Mouse (Mus musculus): ENCODE measurements around the gene Sec23a. TPM values are rescaled to one million over a fixed set of nuclear protein-coding genes. Genes with fewer than 3 reads are reported as not detected.
A peak's percentile ranks its signal among the peaks of the same experiment; 100 is the strongest.

Sec23a gene
- total and polyA plus RNA-seq, 3 experiments: 8.4 to 33.7 (median 28.2) TPM

DNA sequence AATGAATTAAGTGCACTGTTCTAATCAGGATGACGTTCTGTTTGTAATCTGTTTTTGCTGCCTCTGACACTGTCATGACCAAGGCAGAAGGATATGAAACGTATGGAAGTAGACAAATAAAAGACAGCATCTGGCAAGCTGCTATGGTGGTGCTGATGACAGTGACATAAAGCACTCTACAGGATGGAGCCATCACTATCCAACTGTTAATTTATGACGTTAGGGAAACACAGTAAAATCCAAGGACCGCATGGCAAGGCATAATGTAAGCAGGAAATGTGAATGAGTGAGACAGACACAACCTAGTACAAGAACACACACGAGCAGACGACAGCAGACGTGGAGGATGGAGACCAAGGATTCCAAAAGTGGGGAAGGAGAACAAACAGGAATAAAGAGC, 55.2 kb downstream of the Sec23a start:
- Histone ChIP-seq H3K9me3 (replicated peaks) (no peaks in the 10 kb centered on the region), H3K4me1 (ENCODE audit: insufficient read depth, low read depth, low read length) (no peaks in the 10 kb centered on the region), H3K36me3 (replicated peaks) (peaks cover 16% of the 10 kb centered on the region), H3K4me3 (ENCODE audit: low read depth, low read length) (no peak overlapping the region), H3K27me3 (ENCODE audit: insufficient read depth, low read length) (peaks cover 5% of the 10 kb centered on the region; the same call in 1 of the 2 replicates)
- no peak for ATAC-seq (ENCODE audit: extremely low read depth, insufficient number of reproducible peaks, low FRiP score, poor library complexity, severe bottlenecking)
- no peak for DNase-seq (ENCODE audit: low spot score)
- no peak for TF ChIP-seq GATA2 (IDR thresholded peaks at IDR 0.05; ENCODE audit: borderline replicate concordance, low read depth, low read length)
- TF ChIP-seq CTCF (IDR thresholded peaks at IDR 0.05; ENCODE audit: low read depth, low read length): no peak

DNA sequence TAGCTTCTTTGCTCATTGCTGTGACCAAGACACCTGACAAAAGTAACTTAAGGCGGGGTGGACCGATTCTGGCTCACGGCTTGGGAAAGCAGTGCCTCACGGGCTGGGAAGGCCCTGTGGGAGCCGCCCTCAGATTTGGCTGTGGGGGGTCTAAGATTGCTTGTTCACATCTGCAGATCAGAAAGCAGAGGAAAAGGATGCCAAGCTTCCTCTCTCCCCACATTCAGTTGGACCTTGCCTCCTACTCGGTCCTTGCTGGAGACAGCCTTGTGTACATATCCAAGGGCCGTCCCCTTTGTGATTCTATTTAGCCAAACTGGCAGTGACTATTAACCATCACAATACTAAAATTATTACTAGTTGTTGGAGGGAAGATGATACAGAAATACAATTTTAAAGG, 55.7 kb downstream of the Sec23a start:
- Histone ChIP-seq H3K36me3 (replicated peaks) (peaks cover 16% of the 10 kb centered on the region), H3K4me3 (ENCODE audit: low read depth, low read length) (no peak overlapping the region), H3K4me1 (ENCODE audit: insufficient read depth, low read depth, low read length) (no peaks in the 10 kb centered on the region), H3K9me3 (replicated peaks) (no peaks in the 10 kb centered on the region), H3K27me3 (ENCODE audit: insufficient read depth, low read length) (peaks cover 5% of the 10 kb centered on the region; the same call in 1 of the 2 replicates)
- ATAC-seq (ENCODE audit: extremely low read depth, insufficient number of reproducible peaks, low FRiP score, poor library complexity, severe bottlenecking) (no peak), DNase-seq (ENCODE audit: low spot score) (no peak)
- TF ChIP-seq POLR2AphosphoS5 (IDR thresholded peaks at IDR 0.05; ENCODE audit: insufficient replicate concordance, low read depth, low read length) (no peak), CTCF (IDR thresholded peaks at IDR 0.05; ENCODE audit: low read depth, low read length) (no peak), GATA2 (IDR thresholded peaks at IDR 0.05; ENCODE audit: borderline replicate concordance, low read depth, low read length) (no peak), TAL1 (conservative IDR thresholded peaks at IDR 0.05; ENCODE audit: low read depth, low read length) (no peak), GATA1 (IDR thresholded peaks at IDR 0.05; ENCODE audit: borderline replicate concordance, low read length) (no peak)

DNA sequence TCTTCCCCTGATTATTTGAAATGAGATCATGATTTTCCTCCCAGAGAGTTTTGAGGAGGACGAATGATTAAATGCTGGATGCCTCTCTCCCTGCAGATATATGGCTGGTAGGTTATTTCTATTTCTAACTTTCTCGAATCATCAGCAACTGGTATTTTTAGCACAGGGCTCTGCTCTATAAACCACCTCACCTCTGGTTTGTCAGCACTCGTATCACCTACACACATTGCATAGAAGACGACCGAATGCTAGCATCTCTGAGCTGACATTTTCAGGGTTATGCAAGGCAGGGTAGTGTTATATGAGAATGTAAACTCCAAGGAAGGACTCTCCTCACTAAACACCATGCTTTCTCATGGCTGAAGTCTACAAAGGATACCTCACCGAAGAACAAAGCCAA, 63.9 kb downstream of the Sec23a start:
- DNase-seq (ENCODE audit: low spot score): no peak
- Histone ChIP-seq H3K36me3 (replicated peaks) (no peaks in the 10 kb centered on the region), H3K9me3 (replicated peaks) (no peaks in the 10 kb centered on the region), H3K4me3 (ENCODE audit: low read depth, low read length) (no peak overlapping the region), H3K27me3 (ENCODE audit: insufficient read depth, low read length) (peaks cover 10% of the 10 kb centered on the region; the same call in 1 of the 2 replicates), H3K4me1 (ENCODE audit: insufficient read depth, low read depth, low read length) (no peaks in the 10 kb centered on the region)
- no peak for ATAC-seq (ENCODE audit: extremely low read depth, insufficient number of reproducible peaks, low FRiP score, poor library complexity, severe bottlenecking)
- TF ChIP-seq POLR2AphosphoS5 (IDR thresholded peaks at IDR 0.05; ENCODE audit: insufficient replicate concordance, low read depth, low read length) (no peak), GATA2 (IDR thresholded peaks at IDR 0.05; ENCODE audit: borderline replicate concordance, low read depth, low read length) (no peak), TAL1 (conservative IDR thresholded peaks at IDR 0.05; ENCODE audit: low read depth, low read length) (no peak), GATA1 (IDR thresholded peaks at IDR 0.05; ENCODE audit: borderline replicate concordance, low read length) (no peak), CTCF (IDR thresholded peaks at IDR 0.05; ENCODE audit: low read depth, low read length) (no peak)

DNA sequence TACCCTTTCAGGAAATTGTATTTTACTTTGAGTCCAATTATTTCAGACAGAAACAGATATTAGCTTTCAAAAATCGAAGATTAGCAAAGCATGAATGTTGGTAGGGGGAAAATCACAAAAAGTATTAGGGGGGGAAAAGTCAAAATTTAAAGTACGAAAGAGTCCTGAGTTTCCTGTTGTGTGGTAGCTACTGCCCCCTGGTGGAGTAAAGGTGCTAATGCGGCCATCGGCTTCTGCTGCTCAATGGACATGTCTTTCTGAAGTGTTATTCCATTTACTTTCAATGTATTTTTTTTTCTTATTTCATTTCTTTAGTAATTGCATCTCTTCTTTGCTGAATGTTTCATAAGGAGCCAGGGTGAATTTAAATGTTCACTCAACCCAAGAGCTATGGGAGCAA, 64.6 kb downstream of the Sec23a start:
- DNase-seq (ENCODE audit: low spot score) (peak; percentile 25), ATAC-seq (ENCODE audit: extremely low read depth, insufficient number of reproducible peaks, low FRiP score, poor library complexity, severe bottlenecking) (no peak)
- 0 out of 2 replicates have a peak, but pooled peaks cover 7% of the 10 kb centered on the region for H3K27me3 ChIP-seq (ENCODE audit: insufficient read depth, low read length)
- no peaks in the 10 kb centered on the region for H3K9me3 ChIP-seq (replicated peaks)
- H3K4me1 ChIP-seq (ENCODE audit: insufficient read depth, low read depth, low read length): no peaks in the 10 kb centered on the region
- H3K36me3 ChIP-seq (replicated peaks): no peaks in the 10 kb centered on the region
- no peak for TF ChIP-seq POLR2AphosphoS5 (IDR thresholded peaks at IDR 0.05; ENCODE audit: insufficient replicate concordance, low read depth, low read length)
- no peak for TF ChIP-seq GATA1 (IDR thresholded peaks at IDR 0.05; ENCODE audit: borderline replicate concordance, low read length)
- no peak for TF ChIP-seq GATA2 (IDR thresholded peaks at IDR 0.05; ENCODE audit: borderline replicate concordance, low read depth, low read length)
- no peak for TF ChIP-seq TAL1 (conservative IDR thresholded peaks at IDR 0.05; ENCODE audit: low read depth, low read length)
- peak; percentile 97 for TF ChIP-seq CTCF (IDR thresholded peaks at IDR 0.05; ENCODE audit: low read depth, low read length)
- no peak overlapping the region for H3K4me3 ChIP-seq (ENCODE audit: low read depth, low read length)

DNA sequence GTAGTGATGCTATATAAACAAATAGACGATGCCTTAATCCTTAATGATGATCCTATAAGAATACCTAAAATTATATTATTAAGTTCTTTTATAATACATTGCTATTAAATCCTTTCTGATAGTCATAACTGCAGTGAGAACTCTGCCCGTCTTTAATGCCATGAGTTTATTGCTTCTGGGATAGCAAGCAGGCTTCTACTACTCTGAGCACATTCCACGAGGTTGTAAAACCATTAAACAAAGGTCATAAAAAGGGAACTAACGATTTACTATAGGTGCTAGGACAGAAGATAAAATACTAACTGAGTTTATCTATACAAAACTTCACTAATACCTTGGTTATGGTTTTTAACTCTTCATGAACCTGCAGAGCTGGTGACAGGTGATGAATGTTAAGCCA, 69.3 kb downstream of the Sec23a start:
- TF ChIP-seq POLR2AphosphoS5 (IDR thresholded peaks at IDR 0.05; ENCODE audit: insufficient replicate concordance, low read depth, low read length): no peak
- no peak for TF ChIP-seq CTCF (IDR thresholded peaks at IDR 0.05; ENCODE audit: low read depth, low read length)
- TF ChIP-seq GATA2 (IDR thresholded peaks at IDR 0.05; ENCODE audit: borderline replicate concordance, low read depth, low read length): no peak
- no peak for TF ChIP-seq TAL1 (conservative IDR thresholded peaks at IDR 0.05; ENCODE audit: low read depth, low read length)
- TF ChIP-seq GATA1 (IDR thresholded peaks at IDR 0.05; ENCODE audit: borderline replicate concordance, low read length): no peak
- H3K4me1 ChIP-seq (ENCODE audit: insufficient read depth, low read depth, low read length): no peaks in the 10 kb centered on the region
- peaks cover 13% of the 10 kb centered on the region; the same call in 1 of the 2 replicates for H3K27me3 ChIP-seq (ENCODE audit: insufficient read depth, low read length)
- no peaks in the 10 kb centered on the region for H3K36me3 ChIP-seq (replicated peaks)
- ATAC-seq (ENCODE audit: extremely low read depth, insufficient number of reproducible peaks, low FRiP score, poor library complexity, severe bottlenecking): no peak
- no peaks in the 10 kb centered on the region for H3K9me3 ChIP-seq (replicated peaks)
- no peak overlapping the region for H3K4me3 ChIP-seq (ENCODE audit: low read depth, low read length)
- no peak for DNase-seq (ENCODE audit: low spot score)

DNA sequence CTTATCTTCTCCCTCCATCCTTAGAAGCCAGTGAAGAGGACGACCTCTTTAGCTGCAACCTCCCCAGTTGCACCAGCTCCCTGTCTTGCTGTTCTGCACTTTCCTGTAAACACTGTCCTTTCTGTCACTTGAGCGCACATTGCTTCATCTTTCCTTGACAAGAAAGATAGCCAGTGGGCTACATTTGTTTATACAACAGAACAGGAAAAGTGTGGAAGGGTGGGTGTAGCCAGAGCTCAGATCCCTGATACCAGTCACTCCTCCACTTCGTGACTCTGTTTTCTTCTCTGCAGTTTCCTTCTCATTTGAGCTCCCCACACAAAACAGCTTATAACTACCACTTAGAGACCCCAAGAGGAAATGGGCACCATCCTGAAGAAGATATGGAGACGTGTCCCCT, 77.2 kb downstream of the Sec23a start:
- H3K27me3 ChIP-seq (ENCODE audit: insufficient read depth, low read length): peaks cover 12% of the 10 kb centered on the region
- H3K4me3 ChIP-seq (ENCODE audit: low read depth, low read length): no peak overlapping the region
- no peaks in the 10 kb centered on the region for H3K36me3 ChIP-seq (replicated peaks)
- H3K4me1 ChIP-seq (ENCODE audit: insufficient read depth, low read depth, low read length): no peaks in the 10 kb centered on the region
- ATAC-seq (ENCODE audit: extremely low read depth, insufficient number of reproducible peaks, low FRiP score, poor library complexity, severe bottlenecking) (no peak), DNase-seq (ENCODE audit: low spot score) (no peak)
- no peak for TF ChIP-seq GATA2 (IDR thresholded peaks at IDR 0.05; ENCODE audit: borderline replicate concordance, low read depth, low read length)
- TF ChIP-seq POLR2AphosphoS5 (IDR thresholded peaks at IDR 0.05; ENCODE audit: insufficient replicate concordance, low read depth, low read length): no peak
- no peak for TF ChIP-seq TAL1 (conservative IDR thresholded peaks at IDR 0.05; ENCODE audit: low read depth, low read length)
- no peak for TF ChIP-seq CTCF (IDR thresholded peaks at IDR 0.05; ENCODE audit: low read depth, low read length)
- no peak for TF ChIP-seq GATA1 (IDR thresholded peaks at IDR 0.05; ENCODE audit: borderline replicate concordance, low read length)
- H3K9me3 ChIP-seq (replicated peaks): no peaks in the 10 kb centered on the region
